Mouse (Mus musculus) B cell, adult (primary cell): Measurements from ENCODE around the gene Csdc2. TPM values are rescaled to one million over a fixed set of nuclear protein-coding genes. Genes with fewer than 3 reads are reported as not detected.

Experiments used
- total RNA-seq: library from RNA; stranded (reverse); gene quantifications from 4 replicates; pipeline ENCODE4 v1.2.4, GENCODE M21; 2023; ENCODE audit not compliant: inconsistent age

The Csdc2 gene
- total RNA-seq, result 0.29 to 0.81 TPM (median 0.42 TPM) in 3 of 4 replicates, not detected in the other

GRCm38 (mm10) chr15:81936679-81937078 is at the start of gene Csdc2:
Csdc2 (plus strand) TSS chr15:81936759.

GRCm38 (mm10) chr15:81925760-81926445 is 10.7 kb upstream of the Csdc2 start, which contains the start of gene Polr3h:
Polr3h (minus strand) TSS chr15:81926240.

GRCm38 (mm10) chr15:81960171-81961077 is 23.9 kb downstream of the Csdc2 start, which contains the start of gene Pmm1:
Pmm1 (minus strand) TSS chr15:81960930.

GRCm38 (mm10) chr15:81980321-81980720 is 43.8 kb downstream of the Csdc2 start, which contains the start of gene 1700029P11Rik:
1700029P11Rik (plus strand) TSS chr15:81980540.

GRCm38 (mm10) chr15:81987646-81988045 is 51.1 kb downstream of the Csdc2 start, which contains the start of gene Xrcc6:
Xrcc6 (plus strand) TSS chr15:81987835.

Other genes with a start within 250 kb of the Csdc2 start
- gene Chadl, start 239.5 kb upstream of the Csdc2 start, total RNA-seq, result 0.67 TPM in 1 of 4 replicates, not detected in the others
- gene Zc3h7b, start 191.7 kb upstream of the Csdc2 start, total RNA-seq, result 36.7 to 41.9 TPM (median 39.4 TPM) in 4 replicates
- gene Rangap1, start 191.2 kb upstream of the Csdc2 start, total RNA-seq, result 64.2 to 74.4 TPM (median 67.9 TPM) in 4 replicates
- 27.6 to 39.1 TPM (median 33.4 TPM) in 4 replicates for gene Tef, start 134.3 kb upstream of the Csdc2 start, total RNA-seq
- gene Tob2, start 78.0 kb upstream of the Csdc2 start, total RNA-seq, result 115 to 133 TPM (median 123 TPM) in 4 replicates
- 60.1 to 67.5 TPM (median 62.8 TPM) in 4 replicates for gene Phf5a, start 64.8 kb upstream of the Csdc2 start, total RNA-seq
- 141 to 151 TPM (median 145 TPM) in 4 replicates for gene Aco2, start 64.5 kb upstream of the Csdc2 start, total RNA-seq
- 15.0 to 23.3 TPM (median 17.1 TPM) in 4 replicates for gene Polr3h, start 10.5 kb upstream of the Csdc2 start, total RNA-seq
- gene Pmm1, start 24.2 kb downstream of the Csdc2 start, total RNA-seq, result 18.0 to 24.3 TPM (median 21.2 TPM) in 4 replicates
- gene 1700029P11Rik, start 43.8 kb downstream of the Csdc2 start, total RNA-seq, result not detected in 4 replicates
- gene Xrcc6, start 51.1 kb downstream of the Csdc2 start, total RNA-seq, result 32.1 to 42.1 TPM (median 33.8 TPM) in 4 replicates
- gene Desi1, start 97.1 kb downstream of the Csdc2 start, total RNA-seq, result 26.4 to 39.9 TPM (median 27.9 TPM) in 4 replicates
- 96.9 to 103 TPM (median 102 TPM) in 4 replicates for gene Snu13, start 110.8 kb downstream of the Csdc2 start, total RNA-seq
- not detected in 4 replicates for gene 4930407I10Rik, start 122.4 kb downstream of the Csdc2 start, total RNA-seq
- gene Mei1, start 133.2 kb downstream of the Csdc2 start, total RNA-seq, result not detected in 4 replicates
- 58.6 to 67.5 TPM (median 62.7 TPM) in 4 replicates for gene Ccdc134, start 191.2 kb downstream of the Csdc2 start, total RNA-seq
- 202 to 229 TPM (median 225 TPM) in 4 replicates for gene Srebf2, start 210.4 kb downstream of the Csdc2 start, total RNA-seq